Mouse (Mus musculus): ENCODE measurements around the gene Hacd3.

Hacd3 gene

DNA sequence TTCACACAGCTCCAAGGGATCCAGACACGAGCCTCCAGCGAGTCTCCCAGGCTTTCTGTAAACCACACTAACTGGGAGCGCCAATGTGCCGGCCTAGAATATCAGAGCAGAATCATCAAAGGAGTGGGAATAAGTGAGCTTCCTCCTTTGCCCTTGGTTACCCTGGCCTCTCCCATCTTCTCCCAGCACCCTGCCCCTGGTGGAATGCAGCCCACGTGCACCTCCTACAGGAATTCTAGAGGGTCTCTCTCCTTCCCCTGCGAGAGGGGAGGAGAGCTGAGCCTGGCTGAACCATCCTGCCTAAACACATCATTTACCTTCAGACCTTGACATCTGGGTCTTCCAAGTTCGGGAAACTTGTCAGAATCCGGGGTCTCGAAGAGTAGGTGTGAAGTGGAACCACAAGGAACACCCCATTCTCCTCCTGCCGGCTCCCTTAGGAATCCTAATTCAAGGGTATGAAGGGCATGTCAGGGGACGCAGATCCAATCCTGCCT, 70.3 kb downstream of the Hacd3 start, which contains the start of gene Slc24a1:
Slc24a1 (minus strand) TSS at position 447 of the 497 bp plus-strand sequence.
- no peak for DNase-seq (ENCODE audit: low spot score)

DNA sequence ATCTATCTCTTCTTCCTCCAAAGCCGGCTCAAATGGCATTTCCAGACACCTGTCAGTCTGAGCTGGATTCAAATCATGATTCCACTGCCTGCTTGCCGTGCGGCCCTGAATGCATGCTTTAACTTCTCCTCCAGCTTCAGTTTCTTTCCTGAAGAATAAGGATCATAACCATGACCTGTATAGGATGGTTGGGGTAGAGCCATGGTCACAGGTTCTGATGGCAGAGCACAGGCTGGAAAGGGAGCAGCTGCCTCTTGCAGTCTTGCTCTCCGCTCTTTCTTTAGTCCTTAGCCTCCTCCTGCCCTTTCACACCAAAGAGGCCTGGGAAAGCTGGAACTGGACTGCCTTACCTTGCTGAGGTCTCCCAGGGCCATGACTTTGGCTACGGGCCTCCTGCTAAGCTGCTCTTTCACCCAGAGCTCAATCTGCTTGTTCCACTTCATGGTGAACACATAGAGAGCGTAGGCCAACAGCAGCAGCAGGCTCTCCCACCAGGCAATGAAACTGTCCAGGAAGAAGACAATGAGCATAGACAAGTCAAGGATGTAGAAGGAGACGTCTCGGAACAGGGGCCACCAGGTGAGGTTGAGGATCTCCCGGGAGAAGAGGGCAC, 73.9 kb downstream of the Hacd3 start:
- DNase-seq (ENCODE audit: low spot score): no peak

DNA sequence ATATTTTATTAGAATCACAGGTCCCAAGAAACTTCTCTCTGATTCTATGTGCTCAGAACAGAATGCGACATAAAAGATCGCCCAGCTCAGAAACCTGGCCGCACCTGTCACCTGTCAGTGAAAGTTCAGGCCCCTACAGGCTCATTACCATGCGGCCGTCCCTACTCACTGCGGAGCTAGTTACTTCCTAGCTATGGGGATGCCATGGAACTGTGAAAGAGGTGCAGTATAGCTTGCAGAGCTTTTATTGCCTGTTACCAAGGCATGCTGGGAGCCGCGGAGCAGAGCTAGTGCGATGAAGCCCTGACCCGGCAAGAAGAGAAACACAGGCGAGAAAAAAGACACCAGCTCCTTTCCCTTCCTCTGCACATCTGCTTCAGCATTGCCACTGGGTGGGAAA, 77.5 kb downstream of the Hacd3 start:
- no peak for DNase-seq (ENCODE audit: low spot score)

GRCm38 (mm10) chr9:64941650-64942049, 79.8 kb downstream of the Hacd3 start:
- DNase-seq (ENCODE audit: low spot score): no peak

DNA sequence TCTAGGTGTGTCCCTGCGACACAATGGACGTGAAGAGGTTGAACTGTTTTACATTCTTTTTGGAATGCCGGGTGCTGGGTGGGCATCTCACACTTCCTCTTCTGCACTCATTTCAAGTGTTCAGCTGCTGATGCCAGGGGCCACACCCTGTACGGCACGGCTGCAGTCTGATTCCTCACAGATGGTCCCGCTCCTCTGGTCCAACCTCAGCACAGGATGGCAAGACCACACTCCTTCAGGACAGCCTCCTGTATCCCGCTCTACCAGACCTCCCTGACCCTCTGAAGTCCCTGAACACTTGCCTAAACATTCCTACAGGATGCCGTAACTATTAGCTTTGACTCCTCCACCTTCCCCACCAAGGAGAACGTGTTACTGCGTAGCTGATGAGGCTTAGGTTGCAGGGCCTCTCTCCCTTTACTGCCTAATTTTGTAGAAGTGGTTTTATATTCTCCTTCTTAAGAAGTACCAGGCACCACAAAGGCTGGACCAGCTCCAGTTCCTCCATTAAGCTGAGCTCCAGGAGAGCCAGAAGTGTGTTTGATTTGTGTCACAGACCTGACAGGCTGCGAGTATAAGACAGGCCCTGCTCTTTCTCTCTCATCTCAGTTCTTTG, 80.7 kb downstream of the Hacd3 start:
- DNase-seq (ENCODE audit: low spot score): no peak

DNA sequence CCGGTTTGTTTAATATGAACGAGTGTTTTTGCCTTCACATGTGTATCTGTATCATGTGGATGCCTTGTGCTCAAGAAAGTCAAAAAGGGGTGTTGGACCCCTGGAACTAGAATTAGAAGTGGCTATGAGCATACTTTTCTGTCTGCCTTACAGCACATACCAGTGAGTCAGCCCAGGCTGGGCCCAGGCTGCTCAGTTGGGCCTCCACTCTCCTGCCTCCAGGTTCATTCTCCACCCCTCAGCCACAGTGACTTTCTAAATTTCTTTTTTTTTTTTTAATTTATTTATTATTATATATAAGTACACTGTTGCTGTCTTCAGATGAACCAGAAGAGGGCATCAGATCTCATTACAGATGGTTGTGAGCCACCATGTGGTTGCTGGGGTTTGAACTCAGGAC, 81.7 kb downstream of the Hacd3 start:
- DNase-seq (ENCODE audit: low spot score): no peak

- DNase-seq (ENCODE audit: low spot score): no peak
Measured at GRCm38 (mm10) chr9:64939281-64939680, 82.2 kb downstream of the Hacd3 start.

DNA sequence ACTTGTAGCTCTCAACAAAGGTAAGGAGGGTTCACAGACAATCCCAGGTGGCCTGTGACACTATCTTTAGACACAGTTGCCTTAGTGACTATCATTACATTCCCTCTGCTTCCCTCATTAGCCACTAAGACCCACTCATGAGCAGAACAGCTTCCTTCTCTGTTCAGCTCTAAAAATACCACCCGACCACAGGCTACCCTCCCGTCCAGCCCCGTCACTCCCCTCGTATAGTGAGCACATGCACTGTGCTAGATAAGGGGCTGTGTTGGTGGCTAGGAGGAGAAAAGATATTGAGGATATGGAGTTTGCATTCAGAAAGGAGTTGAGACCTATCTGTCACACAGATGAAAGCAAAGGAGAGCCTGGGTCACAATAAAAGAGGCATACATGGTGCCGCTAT, 83.0 kb downstream of the Hacd3 start:
- DNase-seq (ENCODE audit: low spot score): no peak

DNA sequence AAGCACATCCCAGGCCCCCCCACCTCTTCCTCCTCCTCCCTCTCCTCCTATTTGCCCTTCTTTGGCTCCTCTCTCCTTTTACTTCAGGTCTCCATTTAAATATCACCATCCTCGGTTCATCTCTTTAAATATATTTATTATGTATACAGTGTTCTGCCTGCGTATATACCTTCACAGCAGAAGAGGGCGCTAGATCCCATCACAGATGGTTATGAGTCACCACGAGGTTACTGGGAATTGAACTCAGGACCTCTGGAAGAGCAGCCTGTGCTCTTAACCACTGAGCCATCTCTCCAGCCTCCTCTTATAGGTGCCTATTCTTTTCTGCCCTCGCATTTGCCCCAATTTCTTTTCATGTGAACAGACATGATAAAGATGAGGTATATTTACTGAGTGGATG, 84.0 kb downstream of the Hacd3 start:
- no peak for DNase-seq (ENCODE audit: low spot score)

Measured in embryo, embryonic 10.5 days (tissue).